In genomic region chr2:35983869-35984268, GRCm38 (mm10) we compare ENCODE assay signal across 8 mouse cellular contexts. TPM values are rescaled to one million over a fixed set of nuclear protein-coding genes. Genes with fewer than 3 reads are reported as not detected.
DNase-seq lines count a peak whose midpoint lies in the region; ATAC-seq and TF ChIP-seq lines count a peak whose summit lies in the region.

No protein-coding gene starts in this region.

- H3K4me2 ChIP-seq in midbrain, embryonic 16.5 days (ENCODE audit: low read length): no peak overlapping the region
- H3K4me2 ChIP-seq in limb, embryonic 14.5 days (replicated peaks; ENCODE audit: low read depth, low read length, severe bottlenecking): no peak overlapping the region

- no peaks in the 10 kb centered on the region for H3K36me3 ChIP-seq in midbrain, embryonic 10.5 days
- no peaks in the 10 kb centered on the region for H3K36me3 ChIP-seq in midbrain, embryonic 16.5 days (ENCODE audit: control insufficient read depth, insufficient read depth, low read length)
- no peaks in the 10 kb centered on the region for H3K36me3 ChIP-seq in limb, embryonic 14.5 days (ENCODE audit: control insufficient read depth, insufficient read depth, low read length)

- H3K9ac ChIP-seq in midbrain, embryonic 16.5 days (ENCODE audit: low read depth, low read length): no peak overlapping the region
- no peak overlapping the region for H3K9ac ChIP-seq in limb, embryonic 14.5 days (ENCODE audit: low read depth, low read length, severe bottlenecking)

- no peak overlapping the region for H3K4me3 ChIP-seq in midbrain, embryonic 10.5 days
- no peak overlapping the region for H3K4me3 ChIP-seq in midbrain, embryonic 16.5 days (ENCODE audit: low read depth, low read length)
- no peak overlapping the region for H3K4me3 ChIP-seq in limb, embryonic 14.5 days (replicated peaks; ENCODE audit: low read length)

- peaks cover 14% of the 10 kb centered on the region for H3K4me1 ChIP-seq in midbrain, embryonic 10.5 days
- peaks cover 7% of the 10 kb centered on the region; the same call in 1 of the 2 replicates for H3K4me1 ChIP-seq in midbrain, embryonic 16.5 days (ENCODE audit: control insufficient read depth, insufficient read depth, low read length)
- 0 out of 2 replicates have a peak, but pooled peaks cover 4% of the 10 kb centered on the region for H3K4me1 ChIP-seq in limb, embryonic 14.5 days (ENCODE audit: control insufficient read depth, insufficient read depth, low read length)

- TF ChIP-seq POLR2A in limb, embryonic 14.5 days (IDR thresholded peaks at IDR 0.05; ENCODE audit: borderline replicate concordance, extremely low read depth, insufficient read depth, insufficient read length): no peak

- no peak overlapping the region for H3K27ac ChIP-seq in midbrain, embryonic 10.5 days (replicated peaks)
- H3K27ac ChIP-seq in midbrain, embryonic 16.5 days (ENCODE audit: low read length): no peak overlapping the region
- H3K27ac ChIP-seq in limb, embryonic 14.5 days (replicated peaks; ENCODE audit: low read depth, low read length): no peak overlapping the region

- H3K9me3 ChIP-seq in midbrain, embryonic 10.5 days (replicated peaks): no peaks in the 10 kb centered on the region
- H3K9me3 ChIP-seq in midbrain, embryonic 16.5 days (replicated peaks; ENCODE audit: control insufficient read depth, low read length, poor library complexity, severe bottlenecking): no peaks in the 10 kb centered on the region
- H3K9me3 ChIP-seq in limb, embryonic 14.5 days (ENCODE audit: control insufficient read depth, low read length): no peaks in the 10 kb centered on the region

- H3K27me3 ChIP-seq in midbrain, embryonic 10.5 days (ENCODE audit: low read depth, poor library complexity, severe bottlenecking): peaks cover 33% of the 10 kb centered on the region; the same call in 1 of the 2 replicates
- peaks cover 2% of the 10 kb centered on the region; the same call in 1 of the 2 replicates for H3K27me3 ChIP-seq in midbrain, embryonic 16.5 days (ENCODE audit: control insufficient read depth, insufficient read depth, low read depth, low read length)
- H3K27me3 ChIP-seq in limb, embryonic 14.5 days (ENCODE audit: control insufficient read depth, insufficient read depth, low read length): no peaks in the 10 kb centered on the region

- WGBS in midbrain, embryonic 10.5 days: 4% methylated on average over 7 of the region's 7 CpGs
- 3% methylated on average over 7 of the region's 7 CpGs for WGBS in midbrain, embryonic 16.5 days
- WGBS in limb, embryonic 14.5 days: 5% methylated on average over 7 of the region's 7 CpGs

- ATAC-seq in midbrain, embryonic 16.5 days: no peak
- ATAC-seq in limb, embryonic 14.5 days (ENCODE audit: low FRiP score, low read depth): no peak

- DNase-seq in midbrain, embryonic 10.5 days (ENCODE audit: low spot score): peak; percentile 69
- peak; percentile 68 to 88 for DNase-seq in adrenal gland, adult (ENCODE audit: inconsistent age in 2 of 2, low spot score in 1 of 2)
- DNase-seq in embryo, embryonic 10 days (ENCODE audit: low spot score): peak; percentile 87
- peak; percentile 78 for DNase-seq in heart, postnatal 4 days
- DNase-seq in limb, embryonic 14.5 days (ENCODE audit: low spot score): peak; percentile 74
- peak; percentile 44 for DNase-seq in ovary, postnatal 14 days (ENCODE audit: low spot score)
- peak; percentile 48 for DNase-seq in thymus, postnatal 25 days

RNA-seq across cellular contexts. Expression of gene Ttll11, which starts 4.2 kb away (rescaled TPM):
- polyA plus RNA-seq in midbrain, embryonic 10.5 days (2016; fragmentation: Nextera tagmentation; extraction: Ambion mirVana): 0.74 and 0.92 TPM in 2 replicates
- polyA plus RNA-seq in midbrain, embryonic 16.5 days (2015; fragmentation: Nextera tagmentation; extraction: Ambion mirVana): 4.3 and 4.9 TPM in 2 replicates
- 1 to 10 TPM; 2.2 to 2.7 TPM for total RNA-seq in heart, postnatal 4 days (2021)
- 2.5 and 2.8 TPM in 2 replicates for polyA plus RNA-seq in limb, embryonic 14.5 days (2012; rRNA removed)
- polyA plus RNA-seq in limb, embryonic 14.5 days (2014; fragmentation: Nextera tagmentation; extraction: Ambion mirVana): 1.2 and 1.7 TPM in 2 replicates
